Mouse (Mus musculus) myocyte (in vitro differentiated cells): ENCODE results near the gene Wipf2. TPM values are rescaled to one million over a fixed set of nuclear protein-coding genes. Genes with fewer than 3 reads are reported as not detected.
A peak's percentile ranks its signal among the peaks of the same experiment; 100 is the strongest.

ENCODE experiments used
- H3K27me3 ChIP-seq: one replicate; pipeline ENCODE4 v1.6.1; 2011; ENCODE audit not compliant: control insufficient read depth, insufficient read depth, insufficient read length
- H3K36me3 ChIP-seq: one replicate; pipeline ENCODE4 v1.6.1; 2011; ENCODE audit not compliant: control insufficient read depth, insufficient read depth
- H3K4me2 ChIP-seq: one replicate; pipeline ENCODE4 v1.6.1; 2011; ENCODE audit warnings: low read depth, control low read depth
- H3K4me3 ChIP-seq: one replicate; pipeline ENCODE4 v1.5.1; 2011; ENCODE audit warnings: mild to moderate bottlenecking, control low read depth, moderate library complexity
- H3K79me2 ChIP-seq: one replicate; pipeline ENCODE4 v1.6.1; 2011; ENCODE audit not compliant: control insufficient read depth, insufficient read depth
- H3ac ChIP-seq: one replicate; pipeline ENCODE4 v1.6.1; 2011; ENCODE audit not compliant: control insufficient read depth, insufficient read length
- CEBPB ChIP-seq: IDR thresholded peaks from 2 replicates; pipeline ENCODE4 v1.6.1; 2011; ENCODE audit warnings: mild to moderate bottlenecking, moderate library complexity; ENCODE audit not compliant: poor library complexity, insufficient read depth, severe bottlenecking
- E2F4 ChIP-seq: IDR thresholded peaks from one replicate; pipeline ENCODE4 v1.6.1; 2011; ENCODE audit warnings: mild to moderate bottlenecking, control low read depth, moderate library complexity; ENCODE audit not compliant: insufficient read depth
- MAX ChIP-seq: IDR thresholded peaks from one replicate; pipeline ENCODE4 v1.6.1; 2011; ENCODE audit warnings: low read depth, mild to moderate bottlenecking, control low read depth
- MYOD1 ChIP-seq, 3 experiments: IDR thresholded peaks; one replicate each; pipeline ENCODE4 v1.6.1; 2011; ENCODE audit warnings: control low read depth in 2 of 3, low read depth in 2 of 3, mild to moderate bottlenecking in 2 of 3, moderate library complexity in 1 of 3; ENCODE audit not compliant: insufficient read length in 2 of 3, control insufficient read depth in 1 of 3
- MYOG ChIP-seq, 3 experiments: IDR thresholded peaks; one replicate each; pipeline ENCODE4 v1.6.1; 2011; ENCODE audit warnings: control low read depth in 2 of 3, low read depth in 2 of 3, mild to moderate bottlenecking in 2 of 3; ENCODE audit not compliant: insufficient read length in 2 of 3, control insufficient read depth in 1 of 3, insufficient read depth in 1 of 3
- POLR2A ChIP-seq: IDR thresholded peaks from one replicate; pipeline ENCODE4 v1.6.1; 2011; ENCODE audit warnings: low read depth, mild to moderate bottlenecking, control low read depth, moderate library complexity; ENCODE audit not compliant: insufficient read length
- POLR2AphosphoS2 ChIP-seq: IDR thresholded peaks from one replicate; pipeline ENCODE4 v1.6.1; 2011; ENCODE audit warnings: low read depth, control low read depth; ENCODE audit not compliant: insufficient read length
- REST ChIP-seq: IDR thresholded peaks from one replicate; pipeline ENCODE4 v1.6.1; 2011; ENCODE audit warnings: mild to moderate bottlenecking, control low read depth, moderate library complexity; ENCODE audit not compliant: insufficient read depth, insufficient read length
- SRF ChIP-seq: IDR thresholded peaks from one replicate; pipeline ENCODE4 v1.6.1; 2011; ENCODE audit warnings: low read depth; ENCODE audit not compliant: control insufficient read depth, insufficient read length
- TCF12 ChIP-seq: IDR thresholded peaks from one replicate; pipeline ENCODE4 v1.6.1; 2011; ENCODE audit warnings: mild to moderate bottlenecking, control low read depth; ENCODE audit not compliant: poor library complexity, insufficient read depth, severe bottlenecking
- TCF3 ChIP-seq: IDR thresholded peaks from one replicate; pipeline ENCODE4 v1.6.1; 2011; ENCODE audit warnings: low read depth, control low read depth; ENCODE audit not compliant: insufficient read length
- USF1 ChIP-seq: IDR thresholded peaks from one replicate; pipeline ENCODE4 v1.6.1; 2011; ENCODE audit warnings: low read depth, mild to moderate bottlenecking, control low read depth, moderate library complexity
- polyA plus RNA-seq: library from polyadenylated mRNA; unstranded; fragments of >200 nt; fragmentation: generic; extraction: Trizol; gene quantifications from one replicate; pipeline ENCODE4 v1.2.1, GENCODE M21; 2012; ENCODE audit warnings: missing spikeins

The Wipf2 gene
- polyA plus RNA-seq, 1 experiment: 5.3 TPM

DNA sequence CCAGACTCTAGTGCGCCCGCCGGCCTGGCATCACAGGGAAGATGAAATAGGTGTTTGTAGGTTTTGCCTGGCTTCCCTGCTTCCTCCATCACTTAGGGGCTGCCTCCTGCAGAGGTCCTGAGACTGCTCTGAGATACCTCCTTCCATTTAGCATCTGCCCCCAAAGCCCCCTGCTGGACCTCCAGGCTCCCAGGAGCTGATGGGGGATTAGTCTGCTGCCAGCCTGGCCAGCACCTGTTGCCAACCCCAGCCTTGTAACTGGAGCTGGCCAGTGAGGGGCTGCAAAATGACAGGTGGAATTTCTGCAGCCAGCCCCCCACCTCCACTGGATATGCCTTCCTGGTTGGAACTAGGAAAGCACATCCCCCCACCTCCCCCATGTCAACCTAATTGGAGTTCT, 77.3 kb downstream of the Wipf2 start:
- Histone ChIP-seq H3K36me3 (no peaks in the 10 kb centered on the region), H3K4me3 (peak overlapping the region; percentile 73), H3ac (no peak overlapping the region), H3K4me2 (peak overlapping the region; percentile 96), H3K79me2 (peaks cover 62% of the 10 kb centered on the region), H3K27me3 (no peaks in the 10 kb centered on the region)
- no peak for TF ChIP-seq E2F4
- peak in 2 of 3 experiments; percentile 94 to 96 for TF ChIP-seq MYOD1 (IDR thresholded peaks at IDR 0.05; ENCODE audit: control insufficient read depth in 1 of 3, insufficient read length in 2 of 3, low read depth in 2 of 3)
- peak; percentile 81 for TF ChIP-seq TCF12
- peak in 2 of 3 experiments; percentile 86 to 94 for TF ChIP-seq MYOG (IDR thresholded peaks at IDR 0.05; ENCODE audit: control insufficient read depth in 1 of 3, insufficient read depth in 1 of 3, insufficient read length in 2 of 3, low read depth in 2 of 3)

DNA sequence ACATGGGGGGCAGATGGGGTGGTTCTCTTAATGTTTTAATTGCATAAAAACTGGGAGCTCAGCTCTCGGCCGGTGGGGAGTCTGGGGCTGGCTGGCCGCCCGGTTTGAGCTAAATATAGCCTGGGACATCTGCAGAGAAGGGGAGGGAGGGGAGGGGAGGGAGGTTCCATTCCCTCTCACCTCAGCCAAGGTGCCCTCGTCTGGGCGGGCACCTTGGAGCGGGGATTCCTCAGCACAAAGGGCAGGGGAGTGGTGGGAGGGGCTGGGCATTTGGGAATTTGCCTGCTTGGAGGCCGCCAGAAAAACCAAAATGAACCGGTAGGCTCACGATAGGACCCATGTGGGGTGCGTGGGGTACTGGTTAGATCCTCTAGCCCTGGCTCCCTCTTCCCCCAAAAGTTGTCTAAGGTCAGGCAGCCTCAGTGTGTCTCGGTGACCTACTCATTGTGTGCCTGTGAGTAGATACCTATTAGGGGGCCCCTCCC, 77.9 kb downstream of the Wipf2 start:
- Histone ChIP-seq H3ac (peak overlapping the region; percentile 3), H3K79me2 (peaks cover 68% of the 10 kb centered on the region), H3K4me3 (peak overlapping the region; percentile 73), H3K36me3 (no peaks in the 10 kb centered on the region), H3K27me3 (no peaks in the 10 kb centered on the region), H3K4me2 (peak overlapping the region; percentile 96)
- TF ChIP-seq MYOG (IDR thresholded peaks at IDR 0.05; ENCODE audit: control insufficient read depth in 1 of 3, insufficient read depth in 1 of 3, insufficient read length in 2 of 3, low read depth in 2 of 3) (peak in 1 of 3 experiments; percentile 41), CEBPB (no peak), POLR2A (no peak), TCF12 (no peak), POLR2AphosphoS2 (peak; percentile 18), SRF (no peak), REST (no peak), E2F4 (no peak)

DNA sequence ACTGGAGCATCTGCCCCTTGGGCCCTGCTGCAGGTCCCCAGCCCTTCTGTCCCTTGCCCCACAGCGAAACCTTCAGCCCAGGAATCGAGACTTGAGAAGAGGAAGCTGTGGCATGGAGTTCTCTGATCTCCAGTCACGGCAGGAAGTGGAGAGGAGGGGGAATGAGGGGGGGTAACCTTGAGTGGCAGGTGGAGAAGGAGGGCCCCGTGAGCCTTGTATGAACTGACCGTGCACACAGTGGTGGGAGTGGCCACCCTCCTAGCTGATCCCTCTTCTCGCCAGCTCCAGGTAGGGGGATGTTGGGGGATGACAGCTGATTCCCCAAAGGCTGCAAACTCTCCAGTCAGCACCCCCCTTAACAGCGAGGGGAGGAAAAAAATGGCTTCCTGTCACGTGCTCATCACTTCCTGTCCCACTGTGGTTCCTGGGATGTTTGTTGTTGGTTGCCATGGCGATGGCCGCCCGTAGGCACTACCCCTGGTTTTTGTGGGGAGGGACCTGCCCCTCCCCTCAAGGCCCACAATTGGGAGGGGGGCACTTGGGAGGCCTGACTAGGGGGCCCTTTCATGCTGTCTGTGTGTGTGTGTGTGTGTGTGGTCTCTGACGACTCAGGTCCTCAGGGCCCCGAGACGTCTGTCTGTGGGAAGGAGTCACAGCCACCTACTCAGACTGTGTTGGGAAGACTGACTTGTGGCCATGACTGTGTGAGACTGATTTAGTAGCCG, 78.5 kb downstream of the Wipf2 start:
- Histone ChIP-seq H3K27me3 (no peaks in the 10 kb centered on the region), H3K4me3 (peak overlapping the region; percentile 73), H3K36me3 (no peaks in the 10 kb centered on the region), H3K4me2 (peak overlapping the region; percentile 96), H3K79me2 (peaks cover 72% of the 10 kb centered on the region), H3ac (peak overlapping the region; percentile 3)
- TF ChIP-seq TCF3 (no peak), E2F4 (no peak), POLR2A (peak; percentile 46), TCF12 (no peak), MYOD1 (IDR thresholded peaks at IDR 0.05; ENCODE audit: control insufficient read depth in 1 of 3, insufficient read length in 2 of 3, low read depth in 2 of 3) (peak in 2 of 3 experiments; percentile 14 to 61), MYOG (IDR thresholded peaks at IDR 0.05; ENCODE audit: control insufficient read depth in 1 of 3, insufficient read depth in 1 of 3, insufficient read length in 2 of 3, low read depth in 2 of 3) (peak in 1 of 3 experiments; percentile 25), POLR2AphosphoS2 (peak; percentile 66), SRF (no peak), REST (no peak), MAX (no peak), CEBPB (no peak), USF1 (peak; percentile 99)

DNA sequence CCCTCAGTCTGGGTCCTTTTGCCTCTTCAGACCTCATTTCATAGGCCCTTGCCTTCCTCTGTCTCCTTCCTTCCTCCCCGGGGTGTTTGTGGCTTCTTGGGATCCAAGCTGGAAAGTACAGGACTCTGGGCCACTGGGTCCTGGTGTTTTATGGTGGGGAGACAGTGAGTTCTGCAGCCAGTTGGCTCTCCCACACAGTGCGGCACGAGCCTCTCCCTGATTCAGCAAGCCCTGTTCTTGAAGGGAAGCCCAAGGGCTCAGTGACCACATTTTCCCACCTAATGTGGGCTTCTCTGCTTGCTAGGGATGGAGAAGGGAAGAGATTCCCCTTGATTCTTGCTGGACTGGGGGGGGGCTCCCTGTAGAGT, 79.1 kb downstream of the Wipf2 start:
- Histone ChIP-seq H3K4me3 (peak overlapping the region; percentile 73), H3K79me2 (peaks cover 78% of the 10 kb centered on the region), H3K4me2 (peak overlapping the region; percentile 96), H3K36me3 (no peaks in the 10 kb centered on the region), H3ac (no peak overlapping the region), H3K27me3 (no peaks in the 10 kb centered on the region)
- TF ChIP-seq POLR2A (no peak), SRF (no peak), USF1 (no peak), E2F4 (no peak), TCF12 (no peak), MYOD1 (IDR thresholded peaks at IDR 0.05; ENCODE audit: control insufficient read depth in 1 of 3, insufficient read length in 2 of 3, low read depth in 2 of 3) (no peak), TCF3 (no peak), REST (no peak), POLR2AphosphoS2 (no peak), MAX (no peak)

DNA sequence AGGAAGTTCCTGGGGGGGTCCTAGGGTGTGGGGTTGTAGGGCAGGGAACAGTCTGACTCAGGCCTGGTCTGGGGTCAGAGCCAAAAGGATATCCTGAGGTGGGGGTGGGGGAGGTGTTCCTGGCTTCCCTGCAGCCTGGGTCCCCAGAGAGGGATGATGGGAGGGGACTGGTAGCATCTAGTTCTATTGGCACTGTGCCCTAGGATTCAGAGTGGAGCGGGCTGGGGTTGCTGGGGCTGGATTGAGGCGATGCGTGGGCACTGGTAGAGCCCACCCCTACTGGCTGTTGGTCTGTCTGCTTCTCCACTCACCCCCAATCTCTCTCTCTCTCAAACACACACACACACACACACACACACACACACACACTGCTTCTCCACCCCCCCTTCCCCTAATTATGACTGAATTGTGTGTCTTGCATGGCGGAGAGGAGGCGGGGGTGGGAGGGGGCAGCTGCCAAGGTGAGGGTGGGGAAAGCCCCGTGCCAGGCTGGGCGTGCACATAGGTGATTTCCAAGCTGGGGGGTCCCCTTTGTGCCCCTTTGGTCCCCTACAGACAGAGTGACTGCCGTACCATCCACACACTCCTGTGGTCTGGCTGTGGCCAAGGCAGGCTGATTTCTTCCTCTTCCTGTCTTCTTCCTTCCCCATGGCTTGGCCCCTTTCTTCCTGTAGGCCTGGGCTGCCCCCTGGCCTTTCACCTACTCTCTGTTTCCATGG, 79.6 kb downstream of the Wipf2 start:
- H3K4me2 ChIP-seq: peak overlapping the region; percentile 96
- H3K27me3 ChIP-seq: no peaks in the 10 kb centered on the region
- H3K36me3 ChIP-seq: no peaks in the 10 kb centered on the region
- H3K79me2 ChIP-seq: peaks cover 83% of the 10 kb centered on the region
- no peak overlapping the region for H3ac ChIP-seq
- no peak for TF ChIP-seq SRF
- TF ChIP-seq CEBPB: no peak
- TF ChIP-seq MYOG (IDR thresholded peaks at IDR 0.05; ENCODE audit: control insufficient read depth in 1 of 3, insufficient read depth in 1 of 3, insufficient read length in 2 of 3, low read depth in 2 of 3): no peak
- TF ChIP-seq MYOD1 (IDR thresholded peaks at IDR 0.05; ENCODE audit: control insufficient read depth in 1 of 3, insufficient read length in 2 of 3, low read depth in 2 of 3): peak in 1 of 3 experiments; percentile 19
- peak overlapping the region; percentile 73 for H3K4me3 ChIP-seq
